Mouse (Mus musculus) liver, embryonic 14.5 days (tissue): ENCODE data around the gene Pdcl2. TPM values are rescaled to one million over a fixed set of nuclear protein-coding genes. Genes with fewer than 3 reads are reported as not detected.

Experiments
- ATAC-seq: fragments of 200-750 bp; cut with Nextera tagmentation; 2 replicates; pipeline ENCODE4 v1.8.0; 2017; ENCODE audit warnings: moderate number of reproducible peaks, mild to moderate bottlenecking, moderate library complexity; ENCODE audit not compliant: insufficient read depth
- DNase-seq, 3 experiments: peaks; one replicate each; pipeline ENCODE4 v3.0.0-alpha.2; 2012 to 2013; ENCODE audit warnings: low read depth in 3 of 3, low spot score in 3 of 3
- H3K27ac ChIP-seq: fragments of 300-500 bp; sonication (generic); 2 replicates; pipeline ENCODE4 v1.5.1; 2014; ENCODE audit warnings: moderate library complexity, mild to moderate bottlenecking, control low read depth, inconsistent platforms
- H3K27me3 ChIP-seq: fragments of 300-500 bp; sonication (generic); 2 replicates; pipeline ENCODE4 v1.6.1; 2014; ENCODE audit warnings: mild to moderate bottlenecking, low read length, moderate library complexity; ENCODE audit not compliant: control insufficient read depth, insufficient read depth
- H3K36me3 ChIP-seq: fragments of 300-500 bp; sonication (generic); replicated peaks from 2 replicates; pipeline ENCODE4 v1.6.1; 2014; ENCODE audit warnings: low read depth; ENCODE audit not compliant: control insufficient read depth, insufficient read depth
- H3K4me1 ChIP-seq, 2 experiments: fragments of 200-500 bp in 1 of 2; fragments of 300-500 bp in 1 of 2; sonication (generic) in 1 of 2; replicated peaks; 2 replicates each; pipeline ENCODE4 v1.6.1; 2012 to 2014; ENCODE audit warnings: antibody characterized with exemption in 1 of 2, inconsistent platforms in 1 of 2, low read length in 1 of 2; ENCODE audit not compliant: control insufficient read depth in 2 of 2, insufficient read depth in 2 of 2
- H3K4me2 ChIP-seq: fragments of 300-500 bp; sonication (generic); 2 replicates; pipeline ENCODE4 v1.6.1; 2014; ENCODE audit warnings: low read depth, mild to moderate bottlenecking, control low read depth, moderate library complexity
- H3K4me3 ChIP-seq, 2 experiments: fragments of 200-500 bp in 1 of 2; fragments of 300-500 bp in 1 of 2; sonication (generic) in 1 of 2; 2 replicates each; pipeline ENCODE4 v1.5.1; 2012 to 2014; ENCODE audit warnings: low read depth in 2 of 2, low read length in 2 of 2, mild to moderate bottlenecking in 2 of 2, control low read depth in 1 of 2, inconsistent platforms in 1 of 2, moderate library complexity in 1 of 2; ENCODE audit not compliant: insufficient read depth in 1 of 2
- H3K9ac ChIP-seq: fragments of 300-500 bp; sonication (generic); replicated peaks from 2 replicates; pipeline ENCODE4 v1.6.1; 2014; ENCODE audit warnings: mild to moderate bottlenecking, control low read depth, moderate library complexity
- H3K9me3 ChIP-seq: fragments of 300-500 bp; sonication (generic); 2 replicates; pipeline ENCODE4 v1.6.1; 2016; ENCODE audit warnings: low read length, mixed read lengths; ENCODE audit not compliant: control insufficient read depth
- CTCF ChIP-seq: IDR thresholded peaks from 2 replicates; pipeline ENCODE4 v1.5.1; 2016; ENCODE audit warnings: antibody characterized with exemption, low read depth, control low read depth
- EP300 ChIP-seq: IDR thresholded peaks from 2 replicates; pipeline ENCODE4 v1.6.1; 2016; ENCODE audit warnings: antibody characterized with exemption, low read depth
- WGBS: fragments of 180-500 bp; shearing (Covaris S2); extraction: QIAGEN DNeasy Blood & Tissue Kit; methylation state at CpG from one replicate; pipeline ENCODE4 v1.1.7; 2014; ENCODE audit not compliant: insufficient replicate concordance; 5-methylcytosine and 5-hydroxymethylcytosine counted together
- polyA plus RNA-seq, 2 experiments: library from polyadenylated mRNA; depleted of rRNA in 1 of 2; stranded (reverse) in 1 of 2; unstranded in 1 of 2; fragments of >200 nt; fragmentation: Nextera tagmentation in 1 of 2; extraction: Ambion mirVana in 1 of 2; gene quantifications; 2 replicates each; pipeline versions ENCODE4 v1.2.1 to v1.2.3; 2012 to 2014

Gene Pdcl2
- polyA plus RNA-seq, 2 experiments: not detected

GRCm38 (mm10) chr5:76340931-76341330 lies 10.0 kb upstream of the Pdcl2 start:
- no peak for ATAC-seq

DNA sequence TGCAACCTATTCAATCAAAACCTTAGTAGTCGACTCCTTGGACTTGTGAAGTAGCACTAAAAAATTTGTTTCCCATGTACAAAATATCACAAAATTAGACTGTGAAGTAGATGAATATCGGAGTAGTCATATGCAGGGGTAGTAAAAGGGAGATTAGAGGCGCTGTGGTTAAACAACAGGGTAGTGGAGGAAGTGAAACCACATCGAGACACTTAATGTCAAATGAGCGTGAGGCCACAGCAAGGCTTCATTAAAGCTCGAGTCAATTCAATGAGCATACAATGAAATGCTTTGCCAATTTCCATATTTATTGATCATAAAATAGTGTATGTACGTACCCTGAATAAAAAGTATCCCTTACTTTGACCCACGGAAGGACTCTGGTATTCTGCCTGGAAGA lies 6.1 kb upstream of the Pdcl2 start:
- ATAC-seq (no peak), DNase-seq (no peak)
- no peaks in the 10 kb centered on the region for H3K36me3 ChIP-seq
- H3K27ac ChIP-seq: no peak overlapping the region
- no peaks in the 10 kb centered on the region for H3K27me3 ChIP-seq
- H3K9ac ChIP-seq: no peak overlapping the region
- no peak overlapping the region for H3K4me2 ChIP-seq
- H3K9me3 ChIP-seq: no peaks in the 10 kb centered on the region
- 29% methylated on average over 8 of the region's 8 CpGs for WGBS
- no peak overlapping the region for H3K4me3 ChIP-seq
- no peaks in the 10 kb centered on the region for H3K4me1 ChIP-seq
- TF ChIP-seq CTCF (no peak), EP300 (no peak)

More at GRCm38 (mm10) chr5:76340931-76341330, 10.0 kb upstream of the Pdcl2 start:
- no peak for DNase-seq
- H3K36me3 ChIP-seq: no peaks in the 10 kb centered on the region
- no peak overlapping the region for H3K9ac ChIP-seq
- no peaks in the 10 kb centered on the region for H3K4me1 ChIP-seq
- WGBS: 50% methylated on average over 2 of the region's 2 CpGs
- no peaks in the 10 kb centered on the region for H3K27me3 ChIP-seq
- H3K27ac ChIP-seq: no peak overlapping the region
- H3K4me2 ChIP-seq: no peak overlapping the region
- no peak overlapping the region for H3K4me3 ChIP-seq
- no peak for TF ChIP-seq CTCF
- TF ChIP-seq EP300: no peak
- no peaks in the 10 kb centered on the region for H3K9me3 ChIP-seq

- no peak for TF ChIP-seq EP300
- no peak for TF ChIP-seq CTCF
- H3K4me1 ChIP-seq: no peaks in the 10 kb centered on the region
- no peak overlapping the region for H3K4me3 ChIP-seq
- no peak for ATAC-seq
- no peak overlapping the region for H3K4me2 ChIP-seq
- 60% methylated on average over 4 of the region's 4 CpGs for WGBS
- no peaks in the 10 kb centered on the region for H3K9me3 ChIP-seq
- no peak overlapping the region for H3K9ac ChIP-seq
- DNase-seq: no peak
- H3K27me3 ChIP-seq: no peaks in the 10 kb centered on the region
- no peak overlapping the region for H3K27ac ChIP-seq
- H3K36me3 ChIP-seq: no peaks in the 10 kb centered on the region
Measured at GRCm38 (mm10) chr5:76333833-76334232, 2.9 kb upstream of the Pdcl2 start.

- H3K27ac ChIP-seq: no peak overlapping the region
- H3K9me3 ChIP-seq: no peaks in the 10 kb centered on the region
- H3K9ac ChIP-seq: no peak overlapping the region
- ATAC-seq: no peak
- no peaks in the 10 kb centered on the region for H3K36me3 ChIP-seq
- H3K4me2 ChIP-seq: no peak overlapping the region
- no peaks in the 10 kb centered on the region for H3K4me1 ChIP-seq
- no peak overlapping the region for H3K4me3 ChIP-seq
- DNase-seq: no peak
- H3K27me3 ChIP-seq: no peaks in the 10 kb centered on the region
- 53% methylated on average over 2 of the region's 2 CpGs for WGBS
- TF ChIP-seq CTCF (no peak), EP300 (no peak)
Measured at GRCm38 (mm10) chr5:76327296-76327695, 3.7 kb downstream of the Pdcl2 start.

- WGBS: 72% methylated on average over 4 of the region's 4 CpGs
- ATAC-seq: no peak
- TF ChIP-seq CTCF (no peak), EP300 (no peak)
Measured at GRCm38 (mm10) chr5:76325113-76325512, 5.8 kb downstream of the Pdcl2 start.

More at GRCm38 (mm10) chr5:76325113-76325512, 5.8 kb downstream of the Pdcl2 start:
- Histone ChIP-seq H3K27me3 (no peaks in the 10 kb centered on the region), H3K4me1 (no peaks in the 10 kb centered on the region), H3K4me2 (no peak overlapping the region), H3K4me3 (no peak overlapping the region), H3K9ac (no peak overlapping the region), H3K36me3 (no peaks in the 10 kb centered on the region), H3K27ac (no peak overlapping the region), H3K9me3 (no peaks in the 10 kb centered on the region)
- no peak for DNase-seq
